Mouse (Mus musculus): ENCODE data around the gene Rbm33. TPM values are rescaled to one million over a fixed set of nuclear protein-coding genes. Genes with fewer than 3 reads are reported as not detected.

Rbm33 gene
- total RNA-seq, 2 experiments from 2014 or later: 36.0 to 36.8 TPM

GRCm38 (mm10) chr5:28321769-28322168 is 4.8 kb downstream of the Rbm33 start:
- intact Hi-C loops (cut with DNase I): no loop called here
- DNase-seq (ENCODE audit: low spot score): no peak

GRCm38 (mm10) chr5:28322189-28322588 is 5.3 kb downstream of the Rbm33 start:
- DNase-seq (ENCODE audit: low spot score): no peak
- intact Hi-C loops (cut with DNase I): no loop called here

GRCm38 (mm10) chr5:28323822-28324221 is 6.9 kb downstream of the Rbm33 start:
- DNase-seq (ENCODE audit: low spot score): no peak
- intact Hi-C loops (cut with DNase I): no loop called here

- no peak for DNase-seq (ENCODE audit: low spot score)
- intact Hi-C loops (cut with DNase I): no loop called here
Observed at GRCm38 (mm10) chr5:28324457-28324856, 7.5 kb downstream of the Rbm33 start.

- DNase-seq (ENCODE audit: low spot score): no peak
Observed at GRCm38 (mm10) chr5:28329024-28329806, 12.3 kb downstream of the Rbm33 start.

GRCm38 (mm10) chr5:28333731-28334130 is 16.8 kb downstream of the Rbm33 start:
- DNase-seq (ENCODE audit: low spot score): no peak
- intact Hi-C loops (cut with DNase I): no loop called here

More at GRCm38 (mm10) chr5:28329024-28329806, 12.3 kb downstream of the Rbm33 start:
- intact Hi-C loops (cut with DNase I): no loop called here

- intact Hi-C loops (cut with DNase I): no loop called here
- no peak for DNase-seq (ENCODE audit: low spot score)
Observed at GRCm38 (mm10) chr5:28351857-28352513, 35.1 kb downstream of the Rbm33 start.

GRCm38 (mm10) chr5:28355614-28356013 is 38.7 kb downstream of the Rbm33 start:
- intact Hi-C loops (cut with DNase I): no loop called here
- no peak for DNase-seq (ENCODE audit: low spot score)

- no peak for DNase-seq (ENCODE audit: low spot score)
- intact Hi-C loops (cut with DNase I): no loop called here
Observed at GRCm38 (mm10) chr5:28360745-28361144, 43.8 kb downstream of the Rbm33 start.

- no peak for DNase-seq (ENCODE audit: low spot score)
- intact Hi-C loops (cut with DNase I): no loop called here
Observed at GRCm38 (mm10) chr5:28368056-28368455, 51.1 kb downstream of the Rbm33 start.

- no peak for DNase-seq (ENCODE audit: low spot score)
- intact Hi-C loops (cut with DNase I): no loop called here
Observed at GRCm38 (mm10) chr5:28370836-28371235, 53.9 kb downstream of the Rbm33 start.

- DNase-seq (ENCODE audit: low spot score): no peak
- intact Hi-C loops (cut with DNase I): no loop called here
Observed at GRCm38 (mm10) chr5:28372172-28372664, 55.3 kb downstream of the Rbm33 start.

GRCm38 (mm10) chr5:28373498-28374427 is 56.8 kb downstream of the Rbm33 start:
- intact Hi-C loops (cut with DNase I): no loop called here
- DNase-seq (ENCODE audit: low spot score): no peak

GRCm38 (mm10) chr5:28377299-28377698 is 60.4 kb downstream of the Rbm33 start:
- no peak for DNase-seq (ENCODE audit: low spot score)
- intact Hi-C loops (cut with DNase I): no loop called here

GRCm38 (mm10) chr5:28382289-28382688 is 65.4 kb downstream of the Rbm33 start:
- DNase-seq (ENCODE audit: low spot score): no peak
- intact Hi-C loops (cut with DNase I): no loop called here

GRCm38 (mm10) chr5:28386783-28387182 is 69.9 kb downstream of the Rbm33 start:
- DNase-seq (ENCODE audit: low spot score): no peak
- intact Hi-C loops (cut with DNase I): no loop called here

GRCm38 (mm10) chr5:28387531-28388179 is 70.7 kb downstream of the Rbm33 start:
- intact Hi-C loops (cut with DNase I): loop anchor here (1.0 to 2.0 kb wide), 2 partner anchors 93 to 265 kb away; no protein-coding TSS in a partner anchor
- DNase-seq (ENCODE audit: low spot score): no peak

- intact Hi-C loops (cut with DNase I): loop anchor here (1.0 to 2.0 kb wide), 2 partner anchors 94 to 265 kb away; no protein-coding TSS in a partner anchor
- no peak for DNase-seq (ENCODE audit: low spot score)
Observed at GRCm38 (mm10) chr5:28388184-28388583, 71.3 kb downstream of the Rbm33 start.

- no peak for DNase-seq (ENCODE audit: low spot score)
- intact Hi-C loops (cut with DNase I): no loop called here
Observed at GRCm38 (mm10) chr5:28390189-28390588, 73.3 kb downstream of the Rbm33 start.

GRCm38 (mm10) chr5:28397344-28397743 is 80.4 kb downstream of the Rbm33 start:
- intact Hi-C loops (cut with DNase I): no loop called here

More at GRCm38 (mm10) chr5:28397344-28397743, 80.4 kb downstream of the Rbm33 start:
- no peak for DNase-seq (ENCODE audit: low spot score)

Data from heart, postnatal 25 days (tissue).